Mouse (Mus musculus) neutrophil, adult 5-6 weeks (primary cell): Measurements from ENCODE around the gene Galnt2. TPM values are rescaled to one million over a fixed set of nuclear protein-coding genes. Genes with fewer than 3 reads are reported as not detected.

ENCODE experiments used
- ATAC-seq: fragments of 151-379, 151-347 bp; 2 replicates; pipeline ENCODE4 v1.8.0; 2017; ENCODE audit warnings: mild to moderate bottlenecking, moderate TSS enrichment; ENCODE audit not compliant: insufficient number of reproducible peaks, poor library complexity, low FRiP score, severe bottlenecking; ENCODE audit errors: extremely low read depth
- total RNA-seq: library from RNA; stranded (forward); fragments of 200-1000 nt; gene quantifications from 2 replicates; pipeline ENCODE4 v1.2.3, GENCODE M21; 2017

Galnt2 gene
- total RNA-seq, 1 experiment from 2014 or later: 27.9 TPM

GRCm38 (mm10) chr8:124284333-124284711, 53.1 kb downstream of the Galnt2 start:
- ATAC-seq: no peak

DNA sequence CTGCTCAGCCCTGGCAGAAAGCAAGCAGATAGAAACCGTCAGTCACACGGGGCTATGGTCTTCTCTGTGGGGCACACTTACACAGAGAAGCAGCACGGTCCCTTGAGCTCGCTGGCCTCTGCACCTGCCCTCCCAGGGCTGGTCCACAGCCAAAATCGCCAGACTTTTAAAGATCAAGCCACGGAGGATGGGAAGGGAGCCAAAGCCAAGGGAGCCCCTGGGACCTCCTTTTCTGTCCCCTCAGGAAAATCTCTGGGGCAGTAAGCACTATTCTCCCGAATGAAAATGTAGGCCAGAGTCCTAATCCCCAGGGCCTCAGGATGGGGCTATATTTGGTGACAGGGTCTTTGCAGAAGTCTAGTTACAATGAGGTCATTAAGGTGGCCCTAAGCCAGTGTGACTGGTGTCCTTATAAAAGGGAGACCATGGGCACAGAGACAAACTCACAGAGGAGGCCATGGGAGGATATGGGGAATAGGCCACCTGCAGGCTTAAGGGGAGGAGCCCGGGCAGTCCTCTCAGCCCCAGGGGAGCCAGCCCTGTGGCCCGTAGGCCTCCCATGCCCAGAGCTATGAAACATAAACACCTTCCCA, 53.9 kb downstream of the Galnt2 start:
- ATAC-seq: no peak

GRCm38 (mm10) chr8:124286461-124287124, 55.4 kb downstream of the Galnt2 start:
- ATAC-seq: no peak

GRCm38 (mm10) chr8:124288215-124288864, 57.1 kb downstream of the Galnt2 start:
- no peak for ATAC-seq

DNA sequence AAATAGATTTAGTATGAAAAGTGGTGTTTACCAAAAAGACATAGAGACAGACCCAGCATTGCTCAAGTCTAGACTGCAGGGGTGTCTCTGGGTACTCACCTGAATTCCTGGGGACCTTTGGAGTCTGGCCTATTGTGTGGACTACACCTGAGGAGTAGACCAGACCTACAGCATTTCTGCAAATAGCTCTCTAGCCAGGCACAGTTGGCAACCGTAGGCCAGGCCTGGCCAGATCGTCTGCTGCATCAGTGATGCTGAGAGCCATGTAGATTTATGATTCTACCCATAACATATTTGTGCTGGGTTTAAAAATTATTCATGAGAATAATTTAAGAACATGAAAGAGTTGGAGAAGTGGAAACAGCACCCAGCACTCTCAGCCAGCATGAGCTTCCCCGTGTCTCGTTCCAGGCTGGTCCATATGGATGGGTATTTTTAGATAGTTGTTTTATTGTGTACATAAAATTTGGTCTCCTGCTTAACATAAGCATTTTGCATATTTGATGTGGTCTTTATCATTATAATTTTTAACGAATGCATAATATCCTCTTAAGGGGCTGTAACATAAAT, 58.4 kb downstream of the Galnt2 start:
- no peak for ATAC-seq

DNA sequence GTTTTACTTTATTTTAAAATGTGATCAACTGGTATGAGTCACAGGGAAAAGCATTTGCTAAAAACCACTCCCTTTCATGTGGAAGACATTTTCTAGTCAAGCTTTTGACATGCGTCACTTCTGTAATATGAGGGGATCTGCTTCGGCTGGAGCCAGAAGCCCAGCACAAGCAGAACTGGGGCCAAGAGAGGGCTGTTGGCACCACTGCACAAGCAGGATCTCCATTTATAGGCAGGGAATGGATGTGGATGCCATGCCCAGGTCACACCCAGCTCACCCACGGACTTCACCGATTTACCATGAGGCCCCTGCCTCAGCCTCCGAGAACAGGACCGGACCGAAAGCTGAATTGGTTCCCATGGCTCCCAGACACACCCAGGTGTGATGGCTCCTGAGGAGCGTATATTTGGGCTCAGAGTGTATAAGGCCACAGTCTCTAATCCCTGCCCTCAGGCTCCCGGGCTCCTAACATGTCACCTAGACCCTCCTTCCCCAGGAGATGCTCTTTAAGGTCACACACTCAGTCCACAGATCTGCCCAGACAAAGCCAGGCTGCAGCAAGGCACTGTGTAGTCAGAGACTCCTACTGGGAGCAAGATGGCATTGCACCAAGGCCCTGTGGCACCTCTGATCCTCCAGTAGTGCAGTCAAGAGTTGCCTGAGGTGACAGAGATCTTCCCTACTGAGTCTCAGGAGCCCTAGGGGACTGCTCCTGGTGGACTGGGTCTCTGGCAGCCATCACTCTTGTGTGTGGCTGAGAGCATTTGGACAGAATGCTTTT, 59.9 kb downstream of the Galnt2 start:
- ATAC-seq: no peak

DNA sequence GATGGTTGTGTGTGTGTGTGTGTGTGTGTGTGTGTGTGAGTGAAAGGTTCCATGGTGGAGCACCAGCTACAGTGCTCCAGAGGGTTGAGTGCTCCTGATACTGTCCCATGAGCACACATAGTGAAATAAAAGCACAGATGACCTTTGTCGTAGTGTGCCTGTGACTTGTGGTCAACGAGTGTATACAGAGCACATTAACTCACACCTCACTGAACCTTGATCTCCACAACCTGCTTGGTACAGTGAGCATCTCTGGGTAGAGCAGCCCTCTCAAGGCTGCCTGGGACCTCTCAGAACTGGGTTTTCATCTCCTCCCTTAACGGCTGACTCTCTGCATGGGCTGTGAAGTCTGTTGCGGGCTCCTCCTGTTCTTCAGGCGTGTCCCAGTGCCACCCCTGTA, 60.5 kb downstream of the Galnt2 start:
- no peak for ATAC-seq

DNA sequence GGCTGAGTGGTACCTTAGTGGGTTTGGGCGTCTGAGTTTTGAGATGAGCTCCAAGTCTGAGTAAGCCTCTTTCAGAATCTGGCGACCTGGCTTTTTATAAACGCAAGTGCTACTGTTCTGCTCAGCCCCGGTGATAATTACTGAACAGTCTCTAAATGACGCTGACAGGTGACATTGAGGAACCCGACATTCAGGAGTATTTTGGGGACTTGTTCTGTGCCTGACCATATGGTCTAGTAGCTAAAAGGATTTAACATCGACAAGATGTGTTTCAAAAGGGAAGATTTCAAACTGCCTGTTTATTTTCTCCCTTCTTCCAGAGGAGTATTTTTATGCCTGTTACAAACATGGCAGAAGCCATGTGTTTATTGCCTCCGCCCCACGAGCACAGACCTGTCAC, 61.8 kb downstream of the Galnt2 start:
- no peak for ATAC-seq

GRCm38 (mm10) chr8:124294425-124294824, 63.2 kb downstream of the Galnt2 start:
- no peak for ATAC-seq

DNA sequence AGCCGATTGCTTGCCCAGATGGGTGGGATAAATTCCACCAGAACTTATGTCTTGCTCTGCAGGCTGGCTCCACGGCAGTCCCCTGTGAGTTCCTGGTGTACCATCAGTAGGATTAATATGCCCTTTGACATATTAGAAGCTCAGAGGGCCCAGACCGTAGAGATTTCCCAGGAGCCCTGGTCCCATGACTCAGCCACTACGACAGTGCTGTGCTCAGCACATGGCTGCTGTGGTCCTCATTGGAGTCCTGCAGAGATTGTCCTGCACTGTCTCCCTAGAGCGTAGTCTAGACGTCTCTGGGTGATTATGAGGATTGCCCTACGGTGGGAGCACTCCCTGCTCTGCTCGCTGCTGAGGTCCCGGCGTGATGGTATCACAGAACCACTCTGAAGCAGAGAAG, 63.7 kb downstream of the Galnt2 start:
- no peak for ATAC-seq

- no peak for ATAC-seq
Measured at GRCm38 (mm10) chr8:124295357-124295756, 64.2 kb downstream of the Galnt2 start.

- no peak for ATAC-seq
Measured at GRCm38 (mm10) chr8:124301512-124301911, 70.3 kb downstream of the Galnt2 start.

GRCm38 (mm10) chr8:124301935-124302555, 70.9 kb downstream of the Galnt2 start:
- ATAC-seq: no peak

- no peak for ATAC-seq
Measured at GRCm38 (mm10) chr8:124303211-124303902, 72.2 kb downstream of the Galnt2 start.

GRCm38 (mm10) chr8:124304141-124304540, 73.0 kb downstream of the Galnt2 start:
- ATAC-seq: no peak

- ATAC-seq: no peak
Measured at GRCm38 (mm10) chr8:124306574-124306973, 75.4 kb downstream of the Galnt2 start.

GRCm38 (mm10) chr8:124307700-124308099, 76.5 kb downstream of the Galnt2 start:
- no peak for ATAC-seq

DNA sequence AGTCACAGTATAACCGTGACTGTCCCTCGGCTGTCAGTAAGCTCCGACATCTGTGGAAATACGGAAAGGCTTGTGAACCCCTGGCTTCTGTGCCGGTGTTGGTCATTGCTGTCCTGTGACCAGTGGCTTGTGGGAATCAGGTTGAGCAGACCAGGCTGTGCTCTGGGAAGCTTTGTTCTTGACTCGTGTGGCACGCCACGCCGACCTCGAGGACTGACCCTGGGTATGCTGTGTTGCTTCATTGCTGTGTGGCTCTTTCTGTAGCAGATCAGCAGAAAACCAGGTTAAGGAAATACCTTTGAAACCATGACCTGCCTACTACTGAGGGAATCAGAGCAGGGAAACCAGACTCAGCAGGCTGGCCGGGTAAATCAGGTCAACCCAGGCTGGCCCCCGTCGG, 79.3 kb downstream of the Galnt2 start:
- no peak for ATAC-seq
